Mouse (Mus musculus): Measurements from ENCODE around the gene Pla2g7.

Pla2g7 gene

DNA sequence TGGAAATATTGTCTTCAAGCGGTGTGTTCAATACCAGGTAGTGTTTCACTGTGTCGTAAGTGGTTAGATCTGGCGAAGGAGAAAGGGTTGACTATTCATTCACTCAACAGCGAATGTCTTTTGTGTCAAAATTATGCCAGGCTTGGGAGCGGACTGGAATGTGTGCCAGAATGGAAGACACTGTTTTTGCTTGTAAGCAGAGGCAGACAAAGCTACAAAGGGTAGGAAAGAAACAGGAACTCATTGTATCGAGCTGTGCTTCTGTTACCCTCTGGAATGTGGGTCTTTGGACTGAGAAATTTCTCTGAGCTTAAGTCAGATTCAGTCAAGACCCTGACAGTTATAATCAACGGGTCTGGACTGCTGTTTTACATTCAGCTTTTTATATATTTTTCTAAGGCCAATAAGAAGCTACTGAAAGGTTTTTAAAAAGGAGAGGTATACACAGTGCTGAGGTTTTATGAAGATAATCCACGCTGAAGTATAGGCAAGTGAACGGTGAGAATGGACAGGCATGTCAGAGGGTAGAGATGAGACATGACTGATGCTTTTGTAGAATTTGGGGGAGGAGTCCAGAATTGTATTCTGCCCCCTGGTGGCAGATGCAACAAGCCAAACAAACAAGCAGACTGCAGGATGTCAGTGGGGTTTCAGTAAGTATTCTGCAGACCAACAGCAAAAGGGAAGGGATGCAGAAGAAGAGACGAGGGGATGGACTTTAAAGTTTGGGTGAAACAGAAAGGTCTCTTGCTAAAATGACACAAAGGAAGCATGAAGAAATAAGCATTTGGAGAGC is 81.9 kb downstream of the Pla2g7 start:
- DNase-seq = no peak

DNA sequence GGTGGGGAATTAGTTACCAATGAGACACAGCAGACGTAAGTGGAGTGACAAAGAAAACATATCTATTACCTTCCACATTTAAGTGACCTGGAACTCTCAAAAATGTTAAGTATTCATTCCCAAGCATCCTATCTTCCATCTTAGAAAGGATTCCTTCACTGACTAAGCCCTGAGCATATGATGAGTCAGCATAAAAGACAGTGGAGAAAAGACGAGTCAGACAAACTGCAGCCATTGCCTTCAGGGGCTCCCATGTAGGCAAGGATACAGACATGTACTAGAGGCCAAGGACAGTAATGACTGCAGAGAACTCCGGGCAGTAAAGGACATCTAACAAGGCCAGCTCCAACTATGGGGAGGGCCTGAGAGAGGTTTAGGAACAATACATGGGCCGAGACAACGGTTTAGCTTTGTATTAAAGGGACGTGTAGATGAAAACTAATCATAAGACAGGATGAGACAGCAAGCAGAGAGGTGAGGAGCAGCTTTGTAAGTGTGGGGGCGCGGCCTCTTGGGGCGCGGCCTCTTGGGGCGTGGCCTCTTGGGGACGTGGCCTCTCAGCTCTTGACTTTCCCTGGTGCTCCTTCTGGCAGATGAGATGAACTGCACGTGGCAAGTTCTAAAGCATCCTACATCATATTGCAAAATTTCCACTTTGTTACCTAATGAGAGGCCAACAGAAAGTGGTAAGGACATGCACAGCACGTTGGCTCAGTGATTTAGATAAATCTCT is 83.6 kb downstream of the Pla2g7 start:
- DNase-seq = no peak
